Mouse (Mus musculus) lung, postnatal 0 days (tissue): ENCODE data around the gene Arhgap24. TPM values are rescaled to one million over a fixed set of nuclear protein-coding genes. Genes with fewer than 3 reads are reported as not detected.
A peak's percentile ranks its signal among the peaks of the same experiment; 100 is the strongest.

Source experiments
- ATAC-seq: fragments of 200-750 bp; cut with Nextera tagmentation; 2 replicates; pipeline ENCODE4 v1.8.0; 2017; ENCODE audit warnings: moderate library complexity
- DNase-seq: peaks from one replicate; pipeline ENCODE4 v3.0.0-alpha.2; 2016; ENCODE audit warnings: low spot score
- H3K27ac ChIP-seq: fragments of 300-500 bp; sonication (generic); 2 replicates; pipeline ENCODE4 v1.5.1; 2014; ENCODE audit warnings: antibody characterized with exemption, mild to moderate bottlenecking, low read length, mixed read lengths
- H3K27me3 ChIP-seq: fragments of 300-500 bp; sonication (generic); replicated peaks from 2 replicates; pipeline ENCODE4 v1.6.1; 2014; ENCODE audit warnings: low read length, mixed read lengths; ENCODE audit not compliant: insufficient read depth
- H3K36me3 ChIP-seq: fragments of 300-500 bp; sonication (generic); 2 replicates; pipeline ENCODE4 v1.6.1; 2014; ENCODE audit warnings: low read length, mixed read lengths; ENCODE audit not compliant: insufficient read depth
- H3K4me1 ChIP-seq: fragments of 300-500 bp; sonication (generic); 2 replicates; pipeline ENCODE4 v1.6.1; 2014; ENCODE audit warnings: antibody characterized with exemption, low read depth, low read length, mixed read lengths; ENCODE audit not compliant: insufficient read depth
- H3K4me2 ChIP-seq: fragments of 300-500 bp; sonication (generic); replicated peaks from 2 replicates; pipeline ENCODE4 v1.6.1; 2014; ENCODE audit warnings: low read depth, mild to moderate bottlenecking, low read length, moderate library complexity, mixed read lengths
- H3K4me3 ChIP-seq: fragments of 300-500 bp; sonication (generic); 2 replicates; pipeline ENCODE4 v1.5.1; 2014; ENCODE audit warnings: low read depth, low read length
- H3K9ac ChIP-seq: fragments of 300-500 bp; sonication (generic); replicated peaks from 2 replicates; pipeline ENCODE4 v1.6.1; 2014; ENCODE audit warnings: low read depth, mild to moderate bottlenecking
- H3K9me3 ChIP-seq: fragments of 300-500 bp; sonication (generic); 2 replicates; pipeline ENCODE4 v1.6.1; 2016; ENCODE audit warnings: low read length, mixed read lengths
- CTCF ChIP-seq: IDR thresholded peaks from 2 replicates; pipeline ENCODE4 v1.5.1; 2016; ENCODE audit warnings: antibody characterized with exemption, mild to moderate bottlenecking
- EP300 ChIP-seq: IDR thresholded peaks from 2 replicates; pipeline ENCODE4 v1.6.1; 2016; ENCODE audit warnings: antibody characterized with exemption, mild to moderate bottlenecking, control low read depth
- WGBS: fragments of 180-500 bp; shearing (Covaris S2); extraction: QIAGEN DNeasy Blood & Tissue Kit; methylation state at CpG from one replicate; pipeline ENCODE4 v1.1.7; 2014; 5-methylcytosine and 5-hydroxymethylcytosine counted together
- polyA plus RNA-seq: library from polyadenylated mRNA; unstranded; fragments of >200 nt; fragmentation: Nextera tagmentation; extraction: Ambion mirVana; gene quantifications from 2 replicates; pipeline ENCODE4 v1.2.1, GENCODE M21; 2015

Gene Arhgap24
- polyA plus RNA-seq, 1 experiment from 2014 or later, result 28.2 TPM

GRCm38 (mm10) chr5:102560270-102560669 lies 79.1 kb downstream of the Arhgap24 start:
- H3K9ac ChIP-seq, result no peak overlapping the region
- DNase-seq (no peak), ATAC-seq (no peak)
- WGBS, result 82% methylated on average over 6 of the region's 6 CpGs
- H3K4me2 ChIP-seq, result no peak overlapping the region
- H3K36me3 ChIP-seq, result no peaks in the 10 kb centered on the region
- no peaks in the 10 kb centered on the region for H3K27me3 ChIP-seq
- no peaks in the 10 kb centered on the region for H3K4me1 ChIP-seq
- H3K9me3 ChIP-seq, result no peaks in the 10 kb centered on the region
- H3K27ac ChIP-seq, result no peak overlapping the region
- TF ChIP-seq EP300 (no peak), CTCF (no peak)
- no peak overlapping the region for H3K4me3 ChIP-seq

GRCm38 (mm10) chr5:102563971-102564370 lies 82.8 kb downstream of the Arhgap24 start:
- TF ChIP-seq EP300 (no peak), CTCF (no peak)
- WGBS, result 76% methylated on average over 4 of the region's 4 CpGs
- no peak for ATAC-seq

GRCm38 (mm10) chr5:102568764-102569163 lies 87.6 kb downstream of the Arhgap24 start:
- H3K4me2 ChIP-seq, result no peak overlapping the region
- H3K4me1 ChIP-seq, result no peaks in the 10 kb centered on the region
- no peak overlapping the region for H3K9ac ChIP-seq
- ATAC-seq, result peak; percentile 66
- TF ChIP-seq CTCF (no peak), EP300 (0 out of 2 replicates have a peak, but pooled peaks have one; percentile 38)
- no peaks in the 10 kb centered on the region for H3K9me3 ChIP-seq
- no peak overlapping the region for H3K27ac ChIP-seq
- peak; percentile 48 for DNase-seq
- H3K36me3 ChIP-seq, result no peaks in the 10 kb centered on the region
- H3K27me3 ChIP-seq, result no peaks in the 10 kb centered on the region
- no peak overlapping the region for H3K4me3 ChIP-seq
- WGBS, result 60% methylated on average over 5 of the region's 5 CpGs

More at GRCm38 (mm10) chr5:102563971-102564370, 82.8 kb downstream of the Arhgap24 start:
- H3K9ac ChIP-seq, result no peak overlapping the region
- H3K27me3 ChIP-seq, result no peaks in the 10 kb centered on the region
- no peaks in the 10 kb centered on the region for H3K36me3 ChIP-seq
- no peaks in the 10 kb centered on the region for H3K4me1 ChIP-seq
- H3K9me3 ChIP-seq, result no peaks in the 10 kb centered on the region
- H3K27ac ChIP-seq, result no peak overlapping the region
- DNase-seq, result no peak
- H3K4me2 ChIP-seq, result no peak overlapping the region
- no peak overlapping the region for H3K4me3 ChIP-seq

GRCm38 (mm10) chr5:102571445-102571844 lies 90.3 kb downstream of the Arhgap24 start:
- TF ChIP-seq EP300 (0 out of 2 replicates have a peak, but pooled peaks have one; percentile 29), CTCF (no peak)
- H3K4me1 ChIP-seq, result no peaks in the 10 kb centered on the region

GRCm38 (mm10) chr5:102576750-102577149 lies 95.6 kb downstream of the Arhgap24 start:
- no peaks in the 10 kb centered on the region for H3K27me3 ChIP-seq
- no peak overlapping the region for H3K4me3 ChIP-seq
- no peaks in the 10 kb centered on the region; the same call in none of the 2 replicates for H3K4me1 ChIP-seq
- no peak overlapping the region for H3K27ac ChIP-seq
- H3K36me3 ChIP-seq, result no peaks in the 10 kb centered on the region
- DNase-seq (peak; percentile 63), ATAC-seq (peak; percentile 84)
- TF ChIP-seq EP300 (peak; percentile 52), CTCF (no peak)
- H3K9ac ChIP-seq, result no peak overlapping the region
- H3K9me3 ChIP-seq, result no peaks in the 10 kb centered on the region
- no peak overlapping the region for H3K4me2 ChIP-seq
- 71% methylated on average over 3 of the region's 3 CpGs for WGBS

More at GRCm38 (mm10) chr5:102571445-102571844, 90.3 kb downstream of the Arhgap24 start:
- H3K9me3 ChIP-seq, result no peaks in the 10 kb centered on the region
- no peak overlapping the region for H3K4me3 ChIP-seq
- H3K27me3 ChIP-seq, result no peaks in the 10 kb centered on the region
- no peak overlapping the region for H3K4me2 ChIP-seq
- whole genome bisulfite sequencing, result 56% methylated on average over 2 of the region's 2 CpGs
- no peaks in the 10 kb centered on the region for H3K36me3 ChIP-seq
- DNase-seq (peak; percentile 64), ATAC-seq (peak; percentile 57; the same call in 1 of the 2 replicates)
- no peak overlapping the region for H3K27ac ChIP-seq
- no peak overlapping the region for H3K9ac ChIP-seq

GRCm38 (mm10) chr5:102577729-102578128 lies 96.5 kb downstream of the Arhgap24 start:
- ATAC-seq (0 out of 2 replicates have a peak, but pooled peaks have one; percentile 15), DNase-seq (peak; percentile 24)
- Histone ChIP-seq H3K36me3 (no peaks in the 10 kb centered on the region), H3K9me3 (no peaks in the 10 kb centered on the region), H3K4me2 (no peak overlapping the region), H3K27me3 (no peaks in the 10 kb centered on the region), H3K9ac (no peak overlapping the region), H3K4me1 (no peaks in the 10 kb centered on the region; the same call in none of the 2 replicates), H3K4me3 (no peak overlapping the region), H3K27ac (no peak overlapping the region; the same call in 1 of the 2 replicates)
- TF ChIP-seq CTCF (no peak), EP300 (no peak)
- 22% methylated on average over 3 of the region's 3 CpGs for WGBS

GRCm38 (mm10) chr5:102578431-102578830 lies 97.2 kb downstream of the Arhgap24 start:
- Histone ChIP-seq H3K27ac (no peak overlapping the region; the same call in 1 of the 2 replicates), H3K4me2 (no peak overlapping the region), H3K4me1 (no peaks in the 10 kb centered on the region; the same call in none of the 2 replicates), H3K27me3 (no peaks in the 10 kb centered on the region), H3K9me3 (no peaks in the 10 kb centered on the region), H3K9ac (no peak overlapping the region), H3K36me3 (no peaks in the 10 kb centered on the region), H3K4me3 (no peak overlapping the region)
- ATAC-seq, result no peak
- no peak for DNase-seq
- no peak for TF ChIP-seq EP300
- no peak for TF ChIP-seq CTCF
- WGBS, result 51% methylated on average over 8 of the region's 8 CpGs
